Comparison of ENCODE assay signal across 23 mouse cellular contexts in genomic region chr12:98370771-98371170, GRCm38 (mm10).
A peak's percentile ranks its signal among the peaks of the same experiment; 100 is the strongest.
DNase-seq lines count a peak whose midpoint lies in the region; ATAC-seq lines count a peak whose summit lies in the region.
"Had no signal": no experiment of that assay in that cellular context is flagged by ENCODE, and none has a peak within 500 bp of the region (broad histone marks: within the 10 kb centered on the region; RNA-seq: fewer than 3 reads in every experiment).

No protein-coding gene starts in this region.

- ATAC-seq in common myeloid progenitor, adult 5-6 weeks (replicated peaks; ENCODE audit: low read depth, poor library complexity, severe bottlenecking) = peak; percentile 79
- peak; percentile 65 for ATAC-seq in megakaryocyte progenitor cell, adult 5-6 weeks (replicated peaks; ENCODE audit: poor library complexity)
- ATAC-seq in activated CD4-positive, CD25-positive, alpha-beta regulatory T cell, adult 4 months = no peak
- ATAC-seq: forebrain, embryonic 14.5 days; forebrain, postnatal 0 days; hindbrain, postnatal 0 days; inflammation-experienced regulatory T-cells, adult 6 months; intestine, embryonic 16.5 days had no signal

- intact Hi-C loops in heart, postnatal 10 days (cut with DNase I) = no loop called here

- peak; percentile 31 for DNase-seq in heart, adult 11 months
- no peak for DNase-seq in heart, postnatal 10 days
- DNase-seq in A20 (ENCODE audit: low read depth, low spot score) = peak; percentile 45
- no peak for DNase-seq in adrenal gland, adult 8-10 months
- no peak for DNase-seq in adipocyte (ENCODE audit: low spot score)
- DNase-seq: adrenal gland, postnatal 14 days; B cell, adult 2 months; cerebellum, adult 11-12 months; cerebellum, adult 8-10 months; cerebellum, postnatal 10 days; cerebellum, postnatal 36 days; forebrain, postnatal 0 days; gastrocnemius, postnatal 25 days; heart, adult 18-20 months; heart, postnatal 14 days; heart, postnatal 4 days had no signal

Comparison
In these comparisons a context has a peak if more than half of its experiments do, and no peak if none do; other contexts are left out.
1. DNase-seq: peak in heart, adult 11 months (single experiment) and A20 (single experiment); none in heart, postnatal 10 days (0 of 2), adrenal gland, adult 8-10 months (single experiment) and adipocyte (single experiment).